ENCODE assay signal across 13 mouse cellular contexts in genomic region chr17:46876371-46876950, GRCm38 (mm10). TPM values are rescaled to one million over a fixed set of nuclear protein-coding genes. Genes with fewer than 3 reads are reported as not detected.
DNase-seq lines count a peak whose midpoint lies in the region; ATAC-seq lines count a peak whose summit lies in the region.
"Had no signal": no experiment of that assay in that cellular context is flagged by ENCODE, and none has a peak within 500 bp of the region (broad histone marks: within the 10 kb centered on the region; RNA-seq: fewer than 3 reads in every experiment).

No protein-coding gene starts in this region.

- 0 out of 2 replicates have a peak overlapping the region, but pooled peaks have one; percentile 2 for H3K27ac ChIP-seq in limb, embryonic 11.5 days (replicated peaks; ENCODE audit: low read depth, low read length)
- H3K27ac ChIP-seq: embryonic facial prominence, embryonic 13.5 days had no signal

- H3K27me3 ChIP-seq in limb, embryonic 11.5 days (ENCODE audit: control insufficient read depth, insufficient read depth, low read length): no peaks in the 10 kb centered on the region
- H3K27me3 ChIP-seq: embryonic facial prominence, embryonic 13.5 days had no signal

- H3K36me3 ChIP-seq in limb, embryonic 11.5 days (ENCODE audit: control insufficient read depth, insufficient read depth, low read length): no peaks in the 10 kb centered on the region
- H3K36me3 ChIP-seq: embryonic facial prominence, embryonic 13.5 days had no signal

- H3K4me3 ChIP-seq in limb, embryonic 11.5 days (ENCODE audit: low read depth, low read length): no peak overlapping the region
- H3K4me3 ChIP-seq: embryonic facial prominence, embryonic 13.5 days had no signal

- no peak overlapping the region for H3K9ac ChIP-seq in limb, embryonic 11.5 days (ENCODE audit: low read length)
- H3K9ac ChIP-seq: embryonic facial prominence, embryonic 13.5 days had no signal

- H3K9me3 ChIP-seq in limb, embryonic 11.5 days (ENCODE audit: control insufficient read depth, low read length): no peaks in the 10 kb centered on the region
- H3K9me3 ChIP-seq: embryonic facial prominence, embryonic 13.5 days had no signal

- peak; percentile 36 to 67 for DNase-seq in urinary bladder, postnatal 36 days (ENCODE audit: low spot score in 2 of 2)
- no peak for DNase-seq in urinary bladder, adult 2 months (ENCODE audit: low spot score)
- peak; percentile 73 for DNase-seq in fibroblast of lung, adult 2 months (ENCODE audit: low read depth)
- peak; percentile 55 for DNase-seq in limb, embryonic 11.5 days (ENCODE audit: low spot score)
- no peak for DNase-seq in spleen, postnatal 10 days (ENCODE audit: low spot score in 2 of 2)
- DNase-seq in gastrocnemius, adult 8-10 months (ENCODE audit: low spot score in 2 of 2): no peak
- DNase-seq: heart, postnatal 4 days; layer of hippocampus, postnatal 36 days; spleen, adult 18-20 months had no signal

- no peak overlapping the region for H3K4me2 ChIP-seq in limb, embryonic 11.5 days (ENCODE audit: low read depth, severe bottlenecking)
- H3K4me2 ChIP-seq: embryonic facial prominence, embryonic 13.5 days had no signal

- no peak for ATAC-seq in limb, embryonic 11.5 days (ENCODE audit: insufficient number of reproducible peaks, low FRiP score, low TSS enrichment, low read depth)
- ATAC-seq in CD4-positive, CD25-positive, alpha-beta regulatory T cell, adult 4 months: no peak

- H3K4me1 ChIP-seq in limb, embryonic 11.5 days (ENCODE audit: control insufficient read depth, insufficient read depth, low read length): no peaks in the 10 kb centered on the region

- WGBS in limb, embryonic 11.5 days: 39% methylated on average over 8 of the region's 8 CpGs

RNA-seq across cellular contexts. Expression of gene Tbcc, which starts 14.0 kb away (rescaled TPM):
- polyA plus RNA-seq in urinary bladder, adult 2 months (2012; rRNA removed): 20.3 and 21.5 TPM in 2 replicates
- 73.0 and 73.3 TPM in 2 replicates for polyA plus RNA-seq in limb, embryonic 11.5 days (2014; fragmentation: Nextera tagmentation; extraction: Ambion mirVana)
- polyA plus RNA-seq in CD4-positive, CD25-positive, alpha-beta regulatory T cell, adult 4 months (2017; shearing (Covaris generic)): 1 to 10 TPM; 8.4 to 9.1 TPM
- 1 to 10 TPM; 7.4 to 9.4 (median 7.9) TPM for total RNA-seq in gastrocnemius, adult 8-10 months (2022)

RNA-seq across cellular contexts. Expression of gene Bicral, which starts 18.2 kb away (rescaled TPM):
- 9.1 and 15.2 TPM in 2 replicates for polyA plus RNA-seq in urinary bladder, adult 2 months (2012; rRNA removed)
- 4.6 and 5.9 TPM in 2 replicates for polyA plus RNA-seq in limb, embryonic 11.5 days (2014; fragmentation: Nextera tagmentation; extraction: Ambion mirVana)
- 10 to 100 TPM; 10.8 to 11.9 TPM for polyA plus RNA-seq in CD4-positive, CD25-positive, alpha-beta regulatory T cell, adult 4 months (2017; shearing (Covaris generic))
- 10 to 100 TPM; 11.2 to 15.0 (median 12.5) TPM for total RNA-seq in gastrocnemius, adult 8-10 months (2022)

RNA-seq across cellular contexts. Expression of gene Prph2, which starts 33.8 kb away (rescaled TPM):
- polyA plus RNA-seq in urinary bladder, adult 2 months (2012; rRNA removed): not detected in 2 replicates
- not detected in 2 replicates for polyA plus RNA-seq in limb, embryonic 11.5 days (2014; fragmentation: Nextera tagmentation; extraction: Ambion mirVana)
- not detected for polyA plus RNA-seq in CD4-positive, CD25-positive, alpha-beta regulatory T cell, adult 4 months (2017; shearing (Covaris generic))
- not detected for total RNA-seq in gastrocnemius, adult 8-10 months (2022)
- total RNA-seq: heart, postnatal 4 days; layer of hippocampus, postnatal 36 days; megakaryocyte-erythroid progenitor cell, adult 5-6 weeks had no signal
- polyA plus RNA-seq: embryonic facial prominence, embryonic 13.5 days; neural tube, embryonic 14.5 days had no signal

Comparison
In these comparisons a context has a peak if more than half of its experiments do, and no peak if none do; other contexts are left out.
1. DNase-seq: peak in urinary bladder, postnatal 36 days (2 of 2), fibroblast of lung, adult 2 months (single experiment) and limb, embryonic 11.5 days (single experiment); none in urinary bladder, adult 2 months (single experiment), spleen, postnatal 10 days (0 of 2) and gastrocnemius, adult 8-10 months (0 of 2).